Mouse (Mus musculus): ENCODE data around the gene Tnik. TPM values are rescaled to one million over a fixed set of nuclear protein-coding genes. Genes with fewer than 3 reads are reported as not detected.

The Tnik gene
- polyA plus RNA-seq, 1 experiment = 0.83 TPM

DNA sequence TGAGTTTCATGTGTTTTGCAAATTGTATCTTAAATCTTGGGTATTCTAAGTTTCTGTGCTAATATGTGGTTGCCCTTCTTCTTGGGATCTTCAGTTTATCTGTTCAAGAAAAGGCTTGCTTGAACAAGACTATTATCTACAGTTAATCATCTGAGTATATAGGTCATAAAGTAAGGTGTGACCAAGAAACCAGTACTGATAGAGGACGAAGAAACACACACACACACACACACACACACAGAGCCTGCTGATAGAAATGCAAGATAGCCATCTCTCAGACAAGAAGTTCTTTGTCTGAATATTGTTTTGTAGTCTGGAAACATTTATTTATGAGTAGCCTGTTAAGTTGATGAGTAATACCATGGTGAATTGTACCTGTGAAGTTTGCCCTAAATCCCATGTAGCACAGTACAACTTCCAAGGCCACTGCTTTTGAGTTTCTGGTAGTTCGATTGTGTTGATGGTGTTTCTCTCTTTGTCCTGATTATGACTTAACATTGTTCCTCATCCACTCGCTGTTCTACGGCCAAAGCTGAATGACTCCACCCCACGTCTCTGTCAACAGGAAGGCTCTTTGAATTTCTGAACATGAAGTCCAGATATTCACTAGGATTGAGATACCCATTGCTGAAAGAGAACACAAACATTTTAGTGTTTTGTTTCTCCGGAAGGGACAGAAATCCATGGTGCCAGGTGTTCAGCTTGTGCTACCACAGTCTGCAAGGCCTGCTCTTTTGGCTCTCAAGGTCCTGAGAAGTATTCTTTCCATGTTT is 111.9 kb downstream of the Tnik start:
- no peak for DNase-seq
- 87% methylated on average over 6 of the region's 6 CpGs for WGBS
- Histone ChIP-seq H3K36me3 (ENCODE audit: control insufficient read depth, insufficient read depth, low read length) (no peaks in the 10 kb centered on the region), H3K4me1 (ENCODE audit: control insufficient read depth, insufficient read depth, low read length) (no peaks in the 10 kb centered on the region), H3K27ac (ENCODE audit: insufficient read depth, low read depth, low read length) (no peak overlapping the region), H3K4me3 (ENCODE audit: insufficient read depth, low read depth, low read length) (no peak overlapping the region), H3K27me3 (replicated peaks; ENCODE audit: control insufficient read depth, insufficient read depth, low read length) (no peaks in the 10 kb centered on the region; the same call in 1 of the 2 replicates)
- TF ChIP-seq POLR2A (IDR thresholded peaks at IDR 0.05; ENCODE audit: low read depth, low read length) (no peak), CTCF (conservative IDR thresholded peaks at IDR 0.05; ENCODE audit: insufficient read depth, insufficient read length, low read depth, low read length) (no peak)

DNA sequence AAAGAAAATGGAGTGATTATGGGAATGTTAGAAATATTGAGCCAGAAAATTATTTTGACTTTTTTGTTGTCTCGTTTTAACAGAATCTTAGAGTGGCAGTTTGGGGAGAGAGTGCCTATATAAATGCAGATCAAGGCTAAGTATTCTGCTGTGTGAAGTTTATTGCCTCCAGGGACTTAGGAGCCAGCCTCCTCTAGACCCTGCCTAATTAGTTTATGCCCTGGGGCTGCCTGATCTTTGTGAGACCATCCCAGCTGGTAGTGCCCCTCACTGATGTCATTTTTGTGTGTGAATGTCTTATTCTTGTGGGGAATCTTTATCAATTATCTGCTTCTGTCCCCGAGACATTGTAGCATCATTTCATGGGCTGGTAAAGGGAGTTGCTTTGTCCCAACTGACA is 117.2 kb downstream of the Tnik start:
- no peak for DNase-seq
- H3K27me3 ChIP-seq (replicated peaks; ENCODE audit: control insufficient read depth, insufficient read depth, low read length) = no peaks in the 10 kb centered on the region; the same call in 1 of the 2 replicates
- no peak for TF ChIP-seq CTCF (conservative IDR thresholded peaks at IDR 0.05; ENCODE audit: insufficient read depth, insufficient read length, low read depth, low read length)
- no peak for TF ChIP-seq POLR2A (IDR thresholded peaks at IDR 0.05; ENCODE audit: low read depth, low read length)
- no peak overlapping the region for H3K4me3 ChIP-seq (ENCODE audit: insufficient read depth, low read depth, low read length)
- H3K27ac ChIP-seq (ENCODE audit: insufficient read depth, low read depth, low read length) = no peak overlapping the region
- H3K36me3 ChIP-seq (ENCODE audit: control insufficient read depth, insufficient read depth, low read length) = no peaks in the 10 kb centered on the region
- H3K4me1 ChIP-seq (ENCODE audit: control insufficient read depth, insufficient read depth, low read length) = no peaks in the 10 kb centered on the region
- WGBS = 47% methylated on average over 2 of the region's 2 CpGs

DNA sequence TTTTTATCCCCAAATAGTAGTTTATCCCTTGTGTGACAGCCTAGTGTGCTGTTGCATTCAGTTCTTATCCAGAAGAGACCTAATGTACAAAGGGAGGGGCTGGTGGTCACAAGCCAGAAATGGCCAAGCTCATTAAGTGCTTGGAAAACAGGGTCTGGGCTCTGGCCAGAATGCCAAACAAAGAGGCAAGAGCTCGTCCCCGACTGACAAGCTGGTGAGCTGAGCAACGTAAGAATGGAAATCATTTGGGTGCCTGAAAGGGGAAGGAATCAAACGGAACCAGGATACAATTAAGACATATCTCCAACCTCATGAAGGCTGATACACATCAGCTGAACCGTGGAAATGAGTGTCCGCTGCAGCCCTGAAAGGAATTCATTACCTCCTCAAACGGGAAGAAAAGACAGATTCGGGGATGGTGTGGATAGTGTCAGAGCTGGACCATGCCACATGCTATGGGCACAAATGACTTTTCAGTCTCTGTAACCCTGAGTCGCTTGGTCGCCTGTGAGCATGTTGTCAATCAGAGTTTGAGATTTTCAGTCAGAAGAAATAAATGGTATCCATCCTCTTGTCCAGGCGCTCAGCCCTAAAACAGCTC is 120.6 kb downstream of the Tnik start:
- WGBS = 77% methylated on average over 11 of the region's 11 CpGs
- no peak for TF ChIP-seq CTCF (conservative IDR thresholded peaks at IDR 0.05; ENCODE audit: insufficient read depth, insufficient read length, low read depth, low read length)
- TF ChIP-seq POLR2A (IDR thresholded peaks at IDR 0.05; ENCODE audit: low read depth, low read length) = no peak
- Histone ChIP-seq H3K27me3 (replicated peaks; ENCODE audit: control insufficient read depth, insufficient read depth, low read length) (no peaks in the 10 kb centered on the region; the same call in 1 of the 2 replicates), H3K4me1 (ENCODE audit: control insufficient read depth, insufficient read depth, low read length) (no peaks in the 10 kb centered on the region), H3K27ac (ENCODE audit: insufficient read depth, low read depth, low read length) (no peak overlapping the region), H3K36me3 (ENCODE audit: control insufficient read depth, insufficient read depth, low read length) (no peaks in the 10 kb centered on the region), H3K4me3 (ENCODE audit: insufficient read depth, low read depth, low read length) (no peak overlapping the region)
- DNase-seq = no peak

DNA sequence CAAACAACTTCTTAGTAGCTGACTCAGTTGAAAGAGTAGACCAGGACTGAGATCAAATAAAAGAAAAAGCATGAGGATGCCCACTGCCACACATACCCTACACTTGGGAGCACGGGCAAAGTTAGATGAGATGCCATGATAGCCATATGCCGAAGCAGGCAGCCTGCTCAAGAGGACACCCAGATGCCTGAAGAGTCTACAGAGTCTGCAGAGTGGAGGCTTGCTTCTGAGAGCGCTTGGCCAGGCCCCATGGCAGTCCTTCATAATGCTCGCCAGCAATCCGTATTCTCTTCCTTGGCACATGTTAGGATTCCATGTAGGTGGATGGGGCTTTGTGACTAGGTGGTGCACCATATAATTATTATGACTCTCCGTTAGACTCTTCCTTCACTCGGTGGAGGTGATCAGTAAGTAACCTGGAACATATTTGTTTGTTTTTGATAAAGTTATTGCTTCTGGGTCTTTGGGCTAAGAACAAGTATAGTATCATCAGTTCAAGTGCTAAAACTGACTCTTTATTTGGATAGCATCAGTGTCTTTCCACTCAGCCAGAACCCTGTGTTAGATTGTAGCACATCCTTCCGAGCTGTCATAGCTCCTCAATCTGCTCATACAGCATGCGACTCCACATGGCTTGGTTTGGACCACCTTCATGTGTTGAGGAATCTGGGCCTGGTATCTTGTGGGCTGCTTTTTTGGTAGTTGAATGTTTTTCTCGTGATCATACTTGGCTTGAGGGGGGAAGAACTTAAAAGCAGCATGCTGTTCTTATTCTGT is 122.4 kb downstream of the Tnik start:
- Histone ChIP-seq H3K4me1 (ENCODE audit: control insufficient read depth, insufficient read depth, low read length) (no peaks in the 10 kb centered on the region), H3K36me3 (ENCODE audit: control insufficient read depth, insufficient read depth, low read length) (no peaks in the 10 kb centered on the region), H3K27ac (ENCODE audit: insufficient read depth, low read depth, low read length) (no peak overlapping the region), H3K27me3 (replicated peaks; ENCODE audit: control insufficient read depth, insufficient read depth, low read length) (no peaks in the 10 kb centered on the region; the same call in 1 of the 2 replicates), H3K4me3 (ENCODE audit: insufficient read depth, low read depth, low read length) (no peak overlapping the region)
- no peak for TF ChIP-seq CTCF (conservative IDR thresholded peaks at IDR 0.05; ENCODE audit: insufficient read depth, insufficient read length, low read depth, low read length)
- no peak for TF ChIP-seq POLR2A (IDR thresholded peaks at IDR 0.05; ENCODE audit: low read depth, low read length)
- WGBS = 94% methylated on average over 10 of the region's 10 CpGs
- DNase-seq = no peak

DNA sequence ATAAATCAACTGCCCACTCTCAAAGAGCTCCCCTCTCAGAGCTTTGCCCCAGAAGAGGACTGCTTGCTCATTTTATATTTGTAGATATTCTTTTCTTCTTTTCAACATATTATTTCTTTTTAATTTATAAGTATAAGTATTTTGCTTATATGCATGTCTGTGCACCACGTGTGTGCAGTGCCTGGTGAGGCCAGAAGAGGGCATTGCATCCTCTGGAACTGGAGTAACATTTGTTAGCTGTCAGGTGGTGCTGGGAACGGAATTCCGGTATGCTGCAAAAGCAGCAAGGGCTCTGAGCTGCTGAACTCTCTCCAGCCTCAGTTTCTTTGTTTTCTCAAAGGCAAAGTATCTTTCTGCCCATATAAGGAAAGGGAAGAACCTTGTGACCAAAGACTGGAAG is 125.5 kb downstream of the Tnik start:
- Histone ChIP-seq H3K27me3 (replicated peaks; ENCODE audit: control insufficient read depth, insufficient read depth, low read length) (no peaks in the 10 kb centered on the region), H3K4me3 (ENCODE audit: insufficient read depth, low read depth, low read length) (no peak overlapping the region), H3K36me3 (ENCODE audit: control insufficient read depth, insufficient read depth, low read length) (no peaks in the 10 kb centered on the region), H3K4me1 (ENCODE audit: control insufficient read depth, insufficient read depth, low read length) (no peaks in the 10 kb centered on the region), H3K27ac (ENCODE audit: insufficient read depth, low read depth, low read length) (no peak overlapping the region)
- WGBS = 91% methylated on average over 3 of the region's 3 CpGs
- TF ChIP-seq POLR2A (IDR thresholded peaks at IDR 0.05; ENCODE audit: low read depth, low read length) (no peak), CTCF (conservative IDR thresholded peaks at IDR 0.05; ENCODE audit: insufficient read depth, insufficient read length, low read depth, low read length) (no peak)
- DNase-seq = no peak

DNA sequence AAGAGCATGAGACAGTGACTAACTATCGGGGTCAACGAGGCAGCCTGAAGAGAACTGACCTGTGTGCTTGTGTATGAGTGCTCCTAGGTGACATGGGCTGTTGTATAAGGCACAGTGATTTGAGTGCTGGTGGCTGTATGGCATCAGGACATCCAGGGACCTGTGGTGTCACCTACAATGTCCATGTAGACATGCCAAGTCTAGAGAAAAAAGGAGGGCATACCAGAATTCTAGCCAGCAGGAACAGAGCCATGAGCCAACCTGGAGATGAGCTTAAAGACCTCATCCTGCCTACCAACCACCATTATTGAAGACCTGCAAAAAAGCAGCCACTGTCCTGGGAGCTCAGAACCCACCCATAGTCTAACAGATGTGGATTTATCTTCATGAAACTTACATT is 127.2 kb downstream of the Tnik start:
- Histone ChIP-seq H3K4me3 (ENCODE audit: insufficient read depth, low read depth, low read length) (no peak overlapping the region), H3K27ac (ENCODE audit: insufficient read depth, low read depth, low read length) (no peak overlapping the region), H3K27me3 (replicated peaks; ENCODE audit: control insufficient read depth, insufficient read depth, low read length) (no peaks in the 10 kb centered on the region), H3K4me1 (ENCODE audit: control insufficient read depth, insufficient read depth, low read length) (no peaks in the 10 kb centered on the region), H3K36me3 (ENCODE audit: control insufficient read depth, insufficient read depth, low read length) (no peaks in the 10 kb centered on the region)
- no peak for TF ChIP-seq CTCF (conservative IDR thresholded peaks at IDR 0.05; ENCODE audit: insufficient read depth, insufficient read length, low read depth, low read length)
- no peak for TF ChIP-seq POLR2A (IDR thresholded peaks at IDR 0.05; ENCODE audit: low read depth, low read length)
- WGBS = 99% methylated on average over 2 of the region's 2 CpGs
- DNase-seq = no peak

DNA sequence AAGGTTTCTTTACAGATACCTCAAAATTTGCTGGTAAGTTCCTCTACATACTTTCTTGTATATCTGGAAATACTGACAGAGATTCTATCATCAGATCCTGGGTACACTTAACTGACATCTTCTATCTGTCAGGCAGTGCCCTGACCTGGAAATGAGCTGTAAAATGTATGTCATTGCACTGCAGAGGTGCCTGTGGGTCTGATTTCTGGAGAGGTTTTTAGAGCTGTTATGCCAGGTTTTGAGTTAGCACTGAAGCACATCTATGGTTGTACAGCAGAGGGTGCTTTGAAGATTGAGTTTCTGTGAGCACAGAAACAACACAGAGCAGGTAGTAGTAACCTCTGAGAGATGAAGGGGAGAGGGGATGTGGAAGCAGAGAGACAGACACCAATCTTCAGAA is 129.5 kb downstream of the Tnik start:
- Histone ChIP-seq H3K4me3 (ENCODE audit: insufficient read depth, low read depth, low read length) (no peak overlapping the region), H3K27ac (ENCODE audit: insufficient read depth, low read depth, low read length) (no peak overlapping the region), H3K36me3 (ENCODE audit: control insufficient read depth, insufficient read depth, low read length) (no peaks in the 10 kb centered on the region), H3K27me3 (replicated peaks; ENCODE audit: control insufficient read depth, insufficient read depth, low read length) (no peaks in the 10 kb centered on the region), H3K4me1 (ENCODE audit: control insufficient read depth, insufficient read depth, low read length) (no peaks in the 10 kb centered on the region)
- TF ChIP-seq CTCF (conservative IDR thresholded peaks at IDR 0.05; ENCODE audit: insufficient read depth, insufficient read length, low read depth, low read length) (no peak), POLR2A (IDR thresholded peaks at IDR 0.05; ENCODE audit: low read depth, low read length) (no peak)
- no peak for DNase-seq

Data from kidney, adult 2 months (tissue).